Mouse (Mus musculus) ES-Bruce4 (cell line): Measurements from ENCODE around the gene Plekha7.

ENCODE experiments used
- CTCF ChIP-seq: IDR thresholded peaks from one replicate; pipeline ENCODE4 v1.8.1; 2011; ENCODE audit warnings: low read depth, low read length
- EP300 ChIP-seq: IDR thresholded peaks from 2 replicates; pipeline ENCODE4 v1.6.1; 2011; ENCODE audit warnings: low read depth, low read length; ENCODE audit not compliant: insufficient read depth
- POLR2A ChIP-seq: IDR thresholded peaks from one replicate; pipeline ENCODE4 v1.8.1; 2011; ENCODE audit warnings: low read length; ENCODE audit not compliant: insufficient read depth

DNA sequence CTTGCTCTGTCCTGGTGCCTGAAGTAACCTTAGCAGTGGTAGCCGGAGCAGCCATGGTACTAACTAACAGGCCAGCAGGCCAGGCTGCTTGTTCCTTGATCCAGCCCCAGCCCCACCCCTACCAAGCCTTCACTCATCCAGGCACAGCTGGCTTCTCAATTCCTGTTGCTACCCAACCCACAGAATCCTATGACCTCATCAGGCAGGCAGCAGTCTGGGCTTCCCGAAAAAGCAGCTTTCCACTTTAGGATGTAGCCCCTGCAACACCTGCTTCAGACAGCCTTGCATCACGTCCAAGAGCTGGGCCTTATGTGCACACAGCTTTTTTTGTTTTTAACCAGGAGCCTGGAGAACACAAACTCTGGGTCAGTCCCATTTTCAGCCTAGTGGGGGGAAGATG lies 117.0 kb downstream of the Plekha7 start:
- TF ChIP-seq POLR2A: no peak
- TF ChIP-seq CTCF: no peak
- no peak for TF ChIP-seq EP300
